Mouse (Mus musculus): ENCODE data around the gene Socs3.

- TF ChIP-seq POLR2A (IDR thresholded peaks at IDR 0.05; ENCODE audit: control insufficient read depth, extremely low read depth, insufficient read depth, low read length, poor library complexity) = no peak
- TF ChIP-seq CTCF (IDR thresholded peaks at IDR 0.05; ENCODE audit: borderline replicate concordance, control insufficient read depth, extremely low read depth, insufficient read depth, low read length, poor library complexity) = no peak
Observed at GRCm38 (mm10) chr11:117965052-117965451, 4.8 kb downstream of the Socs3 start.

All from thymus, adult 2 months (tissue).